Mouse (Mus musculus) erythroblast, adult 5-6 weeks (primary cell): ENCODE results near the gene Cfap126. TPM values are rescaled to one million over a fixed set of nuclear protein-coding genes. Genes with fewer than 3 reads are reported as not detected.
"Not testable (repeated sequence)": the region's sequence is repeated elsewhere in the genome, so short reads cannot be mapped to it uniquely, and the experiment has no call there.

ENCODE experiments used
- ATAC-seq: replicated peaks from 2 replicates; pipeline ENCODE4 v1.8.0; 2016; ENCODE audit warnings: moderate number of reproducible peaks, mild to moderate bottlenecking, moderate TSS enrichment, inconsistent platforms; ENCODE audit not compliant: poor library complexity, low FRiP score, severe bottlenecking
- total RNA-seq, 2 experiments: library from RNA; stranded (forward) in 1 of 2; stranded (reverse) in 1 of 2; fragments of 150-400 nt in 1 of 2; fragments of 200-764, 138-1000 nt in 1 of 2; gene quantifications; 2 replicates each; pipeline versions ENCODE4 v1.2.3 to v1.2.4; 2015 to 2017; ENCODE audit warnings: low replicate concordance in 2 of 2

The Cfap126 gene
- total RNA-seq (2015; ENCODE audit: low replicate concordance) (not detected in 2 replicates), total RNA-seq (2017; ENCODE audit: low replicate concordance) (not detected in 2 replicates)

DNA sequence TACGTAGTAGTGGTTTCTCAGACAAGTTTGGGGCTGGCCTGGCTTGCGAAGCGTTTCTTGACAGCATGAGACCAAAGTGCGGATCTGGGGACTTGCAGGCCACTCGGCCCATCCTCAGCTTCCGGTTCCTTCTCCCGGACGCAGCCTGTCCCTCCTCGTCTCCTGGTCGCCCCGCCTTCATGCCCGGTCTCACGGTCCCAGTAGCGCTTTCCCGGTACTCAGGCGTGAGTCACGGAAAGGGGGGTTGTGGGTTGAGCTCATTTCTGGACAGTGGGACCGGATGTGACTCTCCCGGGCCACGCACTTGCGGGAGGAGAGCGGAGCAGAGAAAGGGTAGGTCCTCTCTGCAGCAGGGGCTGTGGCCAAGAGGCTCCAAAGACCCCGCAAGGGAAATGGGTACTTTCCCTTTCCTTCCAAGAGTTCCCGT, at the start of gene Cfap126:
Cfap126 (plus strand) TSS at position 46 of the 427 bp plus-strand sequence.
- ATAC-seq, result peak; percentile 69

DNA sequence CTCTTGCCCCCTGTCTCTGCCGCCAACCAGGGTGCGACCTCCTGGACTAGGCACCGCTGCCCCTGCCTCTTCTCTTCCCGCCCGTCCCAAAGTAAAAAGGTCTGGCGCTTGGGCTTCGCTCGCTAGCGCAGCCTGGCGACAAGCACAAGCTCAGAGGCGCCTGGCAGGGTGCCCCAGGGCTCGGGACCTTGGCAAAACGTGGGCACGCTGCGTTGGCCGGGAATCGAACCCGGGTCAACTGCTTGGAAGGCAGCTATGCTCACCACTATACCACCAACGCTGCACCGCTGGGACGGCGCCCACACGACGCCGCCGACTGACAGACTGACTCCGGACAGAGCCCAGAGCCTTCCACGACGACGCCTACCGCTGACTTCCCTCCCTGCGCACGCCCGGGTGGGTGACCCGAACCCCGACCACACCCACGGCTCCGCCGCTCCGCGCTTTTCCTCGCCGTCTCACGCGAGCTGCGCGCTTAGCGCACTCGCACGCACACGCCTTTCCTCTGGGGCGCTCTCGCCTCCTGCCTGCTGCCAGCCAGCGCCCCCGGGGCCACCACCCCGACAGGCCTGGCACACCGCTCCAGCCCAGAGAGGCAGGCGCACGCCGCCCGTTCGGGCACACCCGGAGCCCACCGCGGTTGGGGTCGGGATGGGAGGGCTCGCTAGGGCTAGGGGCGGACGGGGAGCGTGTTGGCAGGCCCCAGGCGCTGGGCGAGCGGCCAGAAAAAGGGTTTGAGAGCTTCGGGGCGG, 49.1 kb upstream of the Cfap126 start, which contains the start of gene Fcgr3:
Fcgr3 (minus strand) TSS at position 445 of the 752 bp plus-strand sequence.
- ATAC-seq, result peak; percentile 34

DNA sequence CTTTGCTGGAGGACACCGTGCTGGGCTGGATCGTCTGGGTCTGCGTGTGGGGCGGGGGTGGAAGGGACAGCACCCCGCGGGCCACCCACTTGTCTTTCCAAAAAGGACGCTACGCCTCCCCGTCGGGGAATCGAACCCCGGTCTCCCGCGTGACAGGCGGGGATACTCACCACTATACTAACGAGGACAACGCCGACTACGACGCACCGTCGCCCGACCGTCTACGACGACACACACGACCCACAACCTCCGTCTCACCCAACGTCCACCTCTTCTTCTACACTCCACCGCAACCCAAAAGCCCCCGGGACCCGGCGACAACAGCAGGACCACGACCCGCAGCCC, 48.5 kb upstream of the Cfap126 start:
- 0 out of 2 replicates have a peak, but pooled peaks have one; percentile 10 for ATAC-seq

DNA sequence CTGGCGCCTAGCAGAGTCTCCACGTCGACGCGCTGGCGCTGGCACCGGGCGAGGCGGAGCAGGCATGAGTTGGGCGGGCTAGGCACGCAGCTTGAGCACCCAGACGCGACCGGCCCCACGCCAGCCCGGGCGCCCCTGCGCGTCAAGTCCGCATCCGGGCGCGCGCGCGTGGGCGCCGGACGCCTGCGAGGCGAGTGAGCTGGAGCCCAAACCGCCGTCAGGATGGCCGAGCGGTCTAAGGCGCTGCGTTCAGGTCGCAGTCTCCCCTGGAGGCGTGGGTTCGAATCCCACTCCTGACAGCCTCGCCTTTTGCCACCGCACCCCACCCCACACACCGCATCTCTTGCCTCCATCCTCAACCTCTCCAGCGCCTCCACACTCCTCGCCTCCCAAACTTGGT, 48.0 kb upstream of the Cfap126 start:
- 0 out of 2 replicates have a peak, but pooled peaks have one; percentile 9 for ATAC-seq

DNA sequence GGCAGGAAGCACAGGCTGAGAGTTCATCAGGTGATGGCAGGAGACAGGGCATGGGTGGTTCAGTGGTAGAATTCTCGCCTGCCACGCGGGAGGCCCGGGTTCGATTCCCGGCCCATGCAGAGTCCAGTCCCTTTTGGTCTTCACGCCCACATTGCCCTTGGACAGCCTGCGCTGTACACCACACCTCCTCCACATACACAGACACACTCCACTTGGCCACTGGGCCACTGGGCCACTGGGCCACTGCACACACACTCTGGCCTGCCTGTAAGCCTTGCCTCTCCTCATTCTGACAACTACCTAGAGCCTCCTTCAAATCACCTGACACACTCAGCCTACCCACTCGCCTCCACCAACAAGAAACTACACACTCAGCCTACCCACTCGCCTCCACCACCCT, 47.1 kb upstream of the Cfap126 start:
- peak; percentile 14 for ATAC-seq

DNA sequence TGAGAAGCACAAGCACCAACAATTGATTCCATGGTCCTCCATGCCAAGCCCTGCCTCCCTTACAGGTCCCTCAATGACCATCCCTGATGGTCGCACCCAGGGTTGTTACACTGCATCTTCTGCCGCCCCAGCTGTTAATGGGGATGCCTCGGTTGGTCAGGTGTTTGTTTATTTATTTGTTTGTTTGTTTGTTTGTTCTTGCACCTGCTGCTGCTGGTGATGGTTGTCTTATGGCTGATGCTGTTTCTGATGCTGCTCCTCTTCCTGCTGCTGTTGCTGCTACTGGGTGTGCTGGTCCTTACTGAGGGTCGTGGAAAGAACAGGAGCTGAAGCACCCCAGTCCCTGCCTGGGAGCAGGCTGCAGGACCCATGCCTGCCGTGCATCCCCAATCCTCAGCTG, 45.8 kb upstream of the Cfap126 start:
- not testable (repeated sequence) for ATAC-seq

DNA sequence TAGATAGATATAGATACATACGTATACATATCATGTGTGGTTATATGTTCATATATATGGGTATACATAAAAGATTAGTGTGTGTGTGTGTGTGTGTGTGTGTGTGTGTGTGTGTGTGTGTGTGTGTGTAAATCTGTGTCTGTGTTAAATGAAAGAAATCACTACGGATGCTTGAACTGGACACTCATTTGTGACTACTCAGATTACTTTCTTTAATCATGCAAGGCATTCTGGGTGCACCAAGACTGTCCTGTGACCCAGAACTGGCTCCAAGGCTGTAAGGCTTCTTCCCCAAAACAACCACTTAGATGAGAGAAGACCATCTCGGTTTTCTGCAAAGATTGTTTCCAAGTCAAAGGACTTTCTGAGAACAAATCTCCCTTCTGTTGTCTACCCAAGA, 44.2 kb upstream of the Cfap126 start:
- ATAC-seq, result not testable (repeated sequence)

DNA sequence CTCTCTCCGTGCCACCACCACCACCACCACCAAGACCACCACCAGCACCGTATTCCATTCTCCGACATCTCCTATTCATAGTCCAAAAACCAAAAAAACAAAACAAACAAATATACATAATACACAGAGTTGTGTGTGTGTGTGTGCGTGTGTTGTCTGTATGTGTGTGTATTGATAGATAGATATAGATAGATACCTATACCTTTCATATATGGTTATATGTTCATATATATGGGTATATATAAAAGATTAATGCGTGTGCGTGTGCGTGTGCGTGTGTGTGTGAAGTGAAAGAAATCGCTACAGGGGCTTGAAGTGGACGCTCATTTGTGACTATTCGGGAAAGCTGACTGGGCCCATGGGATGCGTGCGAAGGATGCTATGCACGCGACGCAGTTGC, 42.8 kb upstream of the Cfap126 start:
- ATAC-seq, result not testable (repeated sequence)

DNA sequence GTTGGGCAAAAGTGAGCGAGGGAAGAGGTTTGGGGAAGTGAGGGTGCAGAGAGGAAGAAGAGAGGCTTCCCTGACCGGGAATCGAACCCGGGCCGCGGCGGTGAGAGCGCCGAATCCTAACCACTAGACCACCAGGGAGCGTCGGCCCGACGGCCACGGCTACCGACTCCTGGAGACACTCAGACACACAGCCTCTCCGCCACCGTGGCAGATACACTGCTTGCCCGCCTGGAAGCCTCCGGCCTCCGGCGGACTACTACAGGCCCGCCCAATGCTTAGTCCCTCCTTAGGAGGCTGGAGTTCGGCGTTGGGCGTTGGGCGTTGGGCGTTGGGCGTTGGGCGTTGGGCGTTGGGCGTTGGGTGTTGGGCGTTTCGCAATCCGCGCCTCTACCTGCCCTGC, 42.0 kb upstream of the Cfap126 start:
- ATAC-seq, result peak; percentile 42

DNA sequence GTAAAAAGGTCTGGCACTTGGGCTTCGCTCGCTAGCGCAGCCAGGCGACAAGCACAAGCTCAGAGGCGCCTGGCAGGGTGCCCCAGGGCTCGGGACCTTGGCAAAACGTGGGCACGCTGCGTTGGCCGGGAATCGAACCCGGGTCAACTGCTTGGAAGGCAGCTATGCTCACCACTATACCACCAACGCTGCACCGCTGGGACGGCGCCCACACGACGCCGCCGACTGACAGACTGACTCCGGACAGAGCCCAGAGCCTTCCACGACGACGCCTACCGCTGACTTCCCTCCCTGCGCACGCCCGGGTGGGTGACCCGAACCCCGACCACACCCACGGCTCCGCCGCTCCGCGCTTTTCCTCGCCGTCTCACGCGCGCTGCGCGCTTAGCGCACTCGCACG, 41.5 kb upstream of the Cfap126 start:
- not testable (repeated sequence) for ATAC-seq

DNA sequence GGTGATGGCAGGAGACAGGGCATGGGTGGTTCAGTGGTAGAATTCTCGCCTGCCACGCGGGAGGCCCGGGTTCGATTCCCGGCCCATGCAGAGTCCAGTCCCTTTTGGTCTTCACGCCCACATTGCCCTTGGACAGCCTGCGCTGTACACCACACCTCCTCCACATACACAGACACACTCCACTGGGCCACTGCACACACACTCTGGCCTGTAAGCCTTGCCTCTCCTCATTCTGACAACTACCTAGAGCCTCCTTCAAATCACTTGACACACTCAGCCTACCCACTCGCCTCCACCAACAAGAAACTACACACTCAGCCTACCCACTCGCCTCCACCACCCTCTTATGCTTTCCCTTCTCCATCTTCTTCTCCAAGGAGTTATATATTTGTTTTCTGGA, 39.4 kb upstream of the Cfap126 start:
- peak; percentile 12; the same call in 1 of the 2 replicates for ATAC-seq

DNA sequence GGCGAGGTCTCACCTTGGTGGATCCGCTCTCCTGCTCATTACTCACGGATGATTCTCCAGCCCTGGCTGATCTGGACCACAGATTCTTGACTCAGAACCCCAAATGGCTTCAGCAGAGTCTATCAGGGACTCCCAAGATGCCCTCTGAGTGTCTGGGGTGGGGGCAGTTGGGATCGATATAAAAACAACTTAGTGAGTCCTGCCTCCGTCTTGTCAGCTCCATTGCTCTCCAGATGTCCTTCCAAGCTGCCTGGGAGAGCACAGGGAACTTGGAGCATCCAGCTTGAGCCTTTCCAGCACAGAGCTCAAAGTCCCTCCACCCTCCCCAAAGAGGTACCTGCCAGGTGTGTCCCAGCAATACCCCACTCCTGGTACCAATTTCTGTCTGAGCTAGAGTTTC, 37.5 kb upstream of the Cfap126 start:
- ATAC-seq, result not testable (repeated sequence)

DNA sequence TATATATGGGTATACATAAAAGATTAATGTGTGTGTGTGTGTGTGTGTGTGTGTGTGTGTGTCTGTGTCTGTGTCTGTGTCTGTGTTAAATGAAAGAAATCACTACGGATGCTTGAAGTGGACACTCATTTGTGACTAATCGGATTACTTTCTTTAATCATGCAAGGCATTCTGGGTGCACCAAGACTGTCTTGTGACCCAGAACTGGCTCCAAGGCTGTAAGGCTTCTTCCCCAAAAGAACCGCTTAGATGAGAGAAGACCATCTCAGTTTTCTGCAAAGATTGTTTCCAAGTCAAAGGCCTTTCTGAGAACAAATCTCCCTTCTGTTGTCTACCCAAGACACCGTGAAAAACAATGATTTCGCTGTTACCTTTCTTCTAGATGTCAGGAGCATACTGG, 36.5 kb upstream of the Cfap126 start:
- ATAC-seq, result not testable (repeated sequence)

DNA sequence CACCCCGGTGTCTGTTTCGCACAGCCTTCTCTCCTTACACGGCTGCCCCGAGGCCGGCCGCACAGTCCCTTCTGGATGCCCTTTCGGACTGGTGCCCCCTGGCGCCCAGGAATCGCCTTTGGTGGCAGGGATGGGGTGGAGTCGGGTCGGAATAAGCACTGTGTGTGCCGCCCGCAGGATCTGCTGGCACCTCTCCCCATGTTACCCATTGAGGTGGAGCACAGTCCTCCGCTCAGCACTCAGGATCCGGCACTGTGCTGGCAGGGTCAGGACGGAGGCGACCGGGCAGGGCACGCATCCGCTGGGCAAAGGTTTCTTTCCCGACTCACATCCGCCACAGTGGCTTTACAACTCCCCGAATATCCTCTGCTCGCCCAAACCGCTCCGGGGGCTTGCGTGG, 35.8 kb upstream of the Cfap126 start:
- ATAC-seq, result not testable (repeated sequence)

DNA sequence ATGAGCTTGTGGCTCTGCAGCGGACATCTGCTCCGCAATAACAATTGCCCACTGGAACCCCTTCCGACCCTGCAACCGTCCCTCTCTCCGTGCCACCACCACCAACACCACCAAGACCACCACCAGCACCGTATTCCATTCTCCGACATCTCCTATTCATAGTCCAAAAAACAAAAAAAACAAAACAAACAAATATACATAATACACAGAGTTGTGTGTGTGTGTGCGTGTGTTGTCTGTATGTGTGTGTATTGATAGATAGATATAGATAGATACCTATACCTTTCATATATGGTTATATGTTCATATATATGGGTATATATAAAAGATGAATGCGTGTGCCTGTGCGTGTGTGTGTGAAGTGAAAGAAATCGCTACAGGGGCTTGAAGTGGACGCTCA, 35.3 kb upstream of the Cfap126 start:
- not testable (repeated sequence) for ATAC-seq

DNA sequence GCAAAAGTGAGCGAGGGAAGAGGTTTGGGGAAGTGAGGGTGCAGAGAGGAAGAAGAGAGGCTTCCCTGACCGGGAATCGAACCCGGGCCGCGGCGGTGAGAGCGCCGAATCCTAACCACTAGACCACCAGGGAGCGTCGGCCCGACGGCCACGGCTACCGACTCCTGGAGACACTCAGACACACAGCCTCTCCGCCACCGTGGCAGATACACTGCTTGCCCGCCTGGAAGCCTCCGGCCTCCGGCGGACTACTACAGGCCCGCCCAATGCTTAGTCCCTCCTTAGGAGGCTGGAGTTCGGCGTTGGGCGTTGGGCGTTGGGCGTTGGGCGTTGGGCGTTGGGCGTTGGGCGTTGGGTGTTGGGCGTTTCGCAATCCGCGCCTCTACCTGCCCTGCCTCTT, 34.4 kb upstream of the Cfap126 start:
- peak; percentile 37 for ATAC-seq

DNA sequence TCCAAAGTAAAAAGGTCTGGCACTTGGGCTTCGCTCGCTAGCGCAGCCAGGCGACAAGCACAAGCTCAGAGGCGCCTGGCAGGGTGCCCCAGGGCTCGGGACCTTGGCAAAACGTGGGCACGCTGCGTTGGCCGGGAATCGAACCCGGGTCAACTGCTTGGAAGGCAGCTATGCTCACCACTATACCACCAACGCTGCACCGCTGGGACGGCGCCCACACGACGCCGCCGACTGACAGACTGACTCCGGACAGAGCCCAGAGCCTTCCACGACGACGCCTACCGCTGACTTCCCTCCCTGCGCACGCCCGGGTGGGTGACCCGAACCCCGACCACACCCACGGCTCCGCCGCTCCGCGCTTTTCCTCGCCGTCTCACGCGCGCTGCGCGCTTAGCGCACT, 33.9 kb upstream of the Cfap126 start:
- ATAC-seq, result not testable (repeated sequence)

DNA sequence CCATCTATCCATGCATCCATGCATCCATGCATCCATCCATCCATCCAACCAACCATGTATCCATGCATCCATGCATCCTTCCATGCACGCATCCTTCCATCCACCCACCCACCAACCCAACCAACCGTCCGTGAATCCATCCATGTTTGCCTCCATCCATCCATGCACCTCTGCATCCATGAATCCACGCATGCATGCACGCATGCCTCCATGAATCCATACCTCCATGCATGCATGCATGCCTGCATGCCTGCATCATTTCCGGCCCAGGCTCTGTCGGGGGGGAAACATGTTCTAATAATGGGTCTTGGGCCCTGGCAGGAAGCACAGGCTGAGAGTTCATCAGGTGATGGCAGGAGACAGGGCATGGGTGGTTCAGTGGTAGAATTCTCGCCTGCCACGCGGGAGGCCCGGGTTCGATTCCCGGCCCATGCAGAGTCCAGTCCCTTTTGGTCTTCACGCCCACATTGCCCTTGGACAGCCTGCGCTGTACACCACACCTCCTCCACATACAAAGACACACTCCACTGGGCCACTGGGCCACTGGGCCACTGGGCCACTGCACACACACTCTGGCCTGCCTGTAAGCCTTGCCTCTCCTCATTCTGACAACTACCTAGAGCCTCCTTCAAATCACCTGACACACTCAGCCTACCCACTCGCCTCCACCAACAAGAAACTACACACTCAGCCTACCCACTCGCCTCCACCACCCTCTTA, 32.0 kb upstream of the Cfap126 start:
- ATAC-seq, result peak; percentile 7; the same call in 1 of the 2 replicates

DNA sequence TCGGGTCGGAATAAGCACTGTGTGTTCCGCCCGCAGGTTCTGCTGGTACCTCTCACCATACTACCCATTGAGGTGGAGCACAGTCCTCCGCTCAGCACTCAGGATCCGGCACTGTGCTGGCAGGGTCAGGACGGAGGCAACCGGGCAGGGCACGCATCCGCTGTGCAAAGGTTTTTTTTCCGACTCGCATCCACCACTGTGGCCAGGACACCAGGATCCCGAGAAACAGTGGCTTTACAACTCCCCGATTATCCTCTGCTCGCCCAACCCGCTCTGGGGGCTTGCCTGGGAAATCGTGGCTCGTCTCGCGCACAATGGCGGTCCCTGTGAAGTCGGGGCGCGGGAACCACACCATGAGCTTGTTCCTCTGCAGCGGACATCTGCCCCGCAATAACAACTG, 28.0 kb upstream of the Cfap126 start:
- no peak for ATAC-seq

DNA sequence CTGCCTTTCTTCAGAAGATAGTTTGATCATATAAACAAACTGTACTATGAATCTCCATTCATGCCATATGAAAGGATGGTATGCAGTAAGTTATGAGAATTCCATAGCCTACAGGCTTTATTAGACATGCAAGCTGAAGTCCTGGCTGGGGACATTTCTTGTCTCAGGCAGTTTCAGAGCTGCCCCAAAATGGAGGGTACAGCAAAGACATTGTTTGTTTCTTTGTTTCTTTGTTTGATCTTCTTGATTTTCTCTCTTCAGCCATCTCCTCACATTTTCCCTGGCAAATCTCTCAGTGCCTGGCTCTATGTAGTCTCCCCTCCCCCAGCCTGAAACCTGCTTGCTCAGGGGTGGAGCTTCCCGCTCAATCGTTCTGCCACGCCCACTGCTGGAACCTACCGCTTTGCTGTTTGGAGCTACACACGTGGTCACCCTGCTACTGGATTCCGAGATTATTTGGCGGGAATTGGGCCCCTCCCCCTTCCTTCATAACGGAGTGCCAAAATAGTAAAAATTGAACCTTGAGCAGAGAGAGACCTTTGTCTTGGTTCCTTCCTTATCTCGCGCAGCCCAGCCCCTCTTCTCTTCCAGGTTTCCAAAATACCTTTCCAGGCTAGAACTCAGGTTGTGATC, 25.4 kb upstream of the Cfap126 start:
- ATAC-seq, result not testable (repeated sequence)
